Mouse (Mus musculus): ENCODE data around the gene Smarcb1. TPM values are rescaled to one million over a fixed set of nuclear protein-coding genes. Genes with fewer than 3 reads are reported as not detected.
"Not testable (repeated sequence)": the region's sequence is repeated elsewhere in the genome, so short reads cannot be mapped to it uniquely, and the experiment has no call there.

The Smarcb1 gene
- polyA plus RNA-seq, 1 experiment from 2014 or later = 295 TPM

DNA sequence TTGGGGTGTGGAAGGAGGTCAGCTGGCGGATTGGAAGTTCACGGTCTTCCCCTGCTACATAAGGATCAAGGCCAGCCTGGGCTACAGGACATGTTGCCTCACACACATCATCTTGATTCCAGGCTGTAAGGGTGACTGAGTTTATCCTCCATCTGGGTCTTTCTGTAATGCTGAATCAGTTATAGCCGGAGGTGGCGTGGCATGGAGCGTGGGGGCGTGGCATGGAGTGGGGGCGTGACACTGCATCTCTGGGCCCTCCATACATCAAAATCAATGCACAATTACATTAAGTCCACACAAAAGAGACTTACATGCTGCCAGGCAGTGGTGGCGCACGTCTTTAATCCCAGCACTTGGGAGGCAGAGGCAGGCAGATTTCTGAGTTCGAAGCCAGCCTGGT, 41.1 kb downstream of the Smarcb1 start:
- WGBS = 95% methylated on average over 10 of the region's 10 CpGs
- Histone ChIP-seq H3K9ac (ENCODE audit: low read length) (no peak overlapping the region), H3K36me3 (ENCODE audit: control insufficient read depth, insufficient read depth, low read length) (no peaks in the 10 kb centered on the region), H3K4me2 (ENCODE audit: low read depth, low read length, severe bottlenecking) (no peak overlapping the region), H3K4me1 (replicated peaks; ENCODE audit: control insufficient read depth, insufficient read depth, low read length) (peaks cover 10% of the 10 kb centered on the region; the same call in 1 of the 2 replicates), H3K27ac (ENCODE audit: low read depth, low read length) (no peak overlapping the region), H3K27me3 (ENCODE audit: control insufficient read depth, insufficient read depth, low read length) (no peaks in the 10 kb centered on the region), H3K4me3 (ENCODE audit: low read depth, low read length) (no peak overlapping the region), H3K9me3 (ENCODE audit: control insufficient read depth, low read length) (no peaks in the 10 kb centered on the region)
- no peak for DNase-seq (ENCODE audit: low spot score)
- no peak for ATAC-seq (replicated peaks; ENCODE audit: low FRiP score)

DNA sequence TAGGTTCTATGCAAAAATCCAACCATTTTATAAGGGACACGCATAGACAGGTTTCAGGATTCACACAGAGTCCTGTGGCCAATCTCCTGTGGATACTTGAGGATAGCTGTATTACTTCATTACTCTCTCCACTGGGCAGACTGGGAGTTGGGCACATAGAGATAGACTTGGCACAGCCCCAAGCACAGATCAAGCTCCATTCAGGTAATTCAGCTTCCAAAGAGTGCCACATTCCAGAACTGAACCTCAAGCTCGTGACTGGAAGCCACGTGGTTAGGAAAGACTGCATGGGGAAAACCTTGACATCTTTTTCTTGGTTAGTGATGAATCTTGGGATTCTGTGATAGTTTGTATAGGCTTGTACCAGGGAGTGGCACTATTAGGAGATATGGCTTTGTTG, 42.6 kb downstream of the Smarcb1 start:
- Histone ChIP-seq H3K4me2 (ENCODE audit: low read depth, low read length, severe bottlenecking) (no peak overlapping the region), H3K27me3 (ENCODE audit: control insufficient read depth, insufficient read depth, low read length) (no peaks in the 10 kb centered on the region), H3K4me3 (ENCODE audit: low read depth, low read length) (no peak overlapping the region), H3K9me3 (ENCODE audit: control insufficient read depth, low read length) (no peaks in the 10 kb centered on the region), H3K36me3 (ENCODE audit: control insufficient read depth, insufficient read depth, low read length) (no peaks in the 10 kb centered on the region), H3K27ac (ENCODE audit: low read depth, low read length) (no peak overlapping the region), H3K4me1 (replicated peaks; ENCODE audit: control insufficient read depth, insufficient read depth, low read length) (peaks cover 10% of the 10 kb centered on the region; the same call in 1 of the 2 replicates), H3K9ac (ENCODE audit: low read length) (no peak overlapping the region)
- no peak for ATAC-seq (replicated peaks; ENCODE audit: low FRiP score)
- no peak for DNase-seq (ENCODE audit: low spot score)
- 89% methylated on average over 3 of the region's 3 CpGs for WGBS

DNA sequence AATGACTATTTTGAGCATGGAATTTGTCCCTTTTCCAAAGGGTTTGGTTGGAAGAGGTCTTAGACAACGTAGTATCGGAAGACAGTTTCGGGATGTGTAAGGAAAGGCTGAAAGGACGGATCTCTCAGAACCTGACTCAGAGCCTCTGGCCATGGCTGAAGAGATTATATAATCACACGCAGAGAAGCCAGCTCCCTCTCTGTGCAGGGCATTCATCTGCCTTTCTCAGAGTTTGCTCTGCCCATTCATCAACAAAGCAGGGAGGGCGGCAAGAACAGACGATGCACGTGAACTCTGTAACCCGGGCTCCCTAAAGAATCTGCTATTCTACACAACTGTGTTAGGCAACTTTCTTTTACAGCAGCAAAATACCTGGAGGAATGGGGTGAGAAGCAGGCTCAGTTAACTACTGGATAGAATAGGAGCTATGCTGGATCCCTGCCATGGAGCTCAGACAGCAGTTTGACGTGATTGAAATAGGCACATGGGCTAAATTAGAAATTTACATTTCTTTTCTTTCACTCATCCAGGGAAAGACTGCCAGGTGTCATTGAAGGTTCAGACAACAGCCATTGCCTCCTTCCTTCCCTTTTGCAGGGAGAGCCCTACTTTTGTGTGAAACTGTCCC, 47.8 kb downstream of the Smarcb1 start:
- peak overlapping the region; percentile 46 for H3K4me2 ChIP-seq (ENCODE audit: low read depth, low read length, severe bottlenecking)
- peaks cover 6% of the 10 kb centered on the region for H3K4me1 ChIP-seq (replicated peaks; ENCODE audit: control insufficient read depth, insufficient read depth, low read length)
- no peaks in the 10 kb centered on the region for H3K27me3 ChIP-seq (ENCODE audit: control insufficient read depth, insufficient read depth, low read length)
- H3K4me3 ChIP-seq (ENCODE audit: low read depth, low read length) = peak overlapping the region; percentile 18; the same call in 1 of the 2 replicates
- peak overlapping the region; percentile 90 for H3K27ac ChIP-seq (ENCODE audit: low read depth, low read length)
- H3K9me3 ChIP-seq (ENCODE audit: control insufficient read depth, low read length) = no peaks in the 10 kb centered on the region
- H3K36me3 ChIP-seq (ENCODE audit: control insufficient read depth, insufficient read depth, low read length) = no peaks in the 10 kb centered on the region
- 12% methylated on average over 10 of the region's 10 CpGs for WGBS
- H3K9ac ChIP-seq (ENCODE audit: low read length) = peak overlapping the region; percentile 55
- no peak for DNase-seq (ENCODE audit: low spot score)
- ATAC-seq (replicated peaks; ENCODE audit: low FRiP score) = 0 out of 2 replicates have a peak, but pooled peaks have one; percentile 6

DNA sequence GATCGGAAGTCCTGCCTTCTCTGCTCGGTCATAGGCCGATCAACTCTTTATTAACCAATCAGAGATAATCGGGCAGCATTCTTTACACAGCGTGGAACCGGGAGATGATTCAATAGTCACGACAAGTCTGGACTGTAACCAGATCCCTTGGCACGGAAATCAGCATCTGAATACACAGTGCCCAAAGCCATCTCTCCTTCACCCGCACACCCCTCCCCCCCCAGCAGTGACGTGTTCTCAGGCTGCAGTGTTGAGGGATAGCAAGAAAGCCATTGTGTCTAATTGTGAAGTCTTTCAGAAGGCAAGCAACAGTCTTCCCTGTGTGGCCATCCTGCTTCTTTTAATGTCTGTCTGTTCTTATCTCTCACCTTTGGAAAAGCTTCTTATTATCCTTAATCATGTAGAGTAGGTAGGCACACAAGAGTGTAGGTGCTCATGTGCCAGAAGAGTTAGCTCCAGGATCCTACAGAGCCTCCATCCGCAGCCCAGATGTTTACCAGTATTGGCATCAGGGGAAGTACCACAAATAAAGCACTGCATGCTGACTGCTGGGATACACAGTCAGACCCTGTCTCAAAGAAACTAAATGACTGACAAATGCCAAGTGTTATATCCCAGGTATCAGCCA, 48.4 kb downstream of the Smarcb1 start:
- ATAC-seq (replicated peaks; ENCODE audit: low FRiP score) = peak; percentile 99
- H3K4me3 ChIP-seq (ENCODE audit: low read depth, low read length) = peak overlapping the region; percentile 18
- H3K27ac ChIP-seq (ENCODE audit: low read depth, low read length) = peak overlapping the region; percentile 90
- peaks cover 6% of the 10 kb centered on the region for H3K4me1 ChIP-seq (replicated peaks; ENCODE audit: control insufficient read depth, insufficient read depth, low read length)
- H3K9ac ChIP-seq (ENCODE audit: low read length) = peak overlapping the region; percentile 55
- no peaks in the 10 kb centered on the region for H3K9me3 ChIP-seq (ENCODE audit: control insufficient read depth, low read length)
- H3K36me3 ChIP-seq (ENCODE audit: control insufficient read depth, insufficient read depth, low read length) = no peaks in the 10 kb centered on the region
- 2% methylated on average over 11 of the region's 11 CpGs for WGBS
- DNase-seq (ENCODE audit: low spot score) = peak; percentile 93
- no peaks in the 10 kb centered on the region for H3K27me3 ChIP-seq (ENCODE audit: control insufficient read depth, insufficient read depth, low read length)
- H3K4me2 ChIP-seq (ENCODE audit: low read depth, low read length, severe bottlenecking) = peak overlapping the region; percentile 46

DNA sequence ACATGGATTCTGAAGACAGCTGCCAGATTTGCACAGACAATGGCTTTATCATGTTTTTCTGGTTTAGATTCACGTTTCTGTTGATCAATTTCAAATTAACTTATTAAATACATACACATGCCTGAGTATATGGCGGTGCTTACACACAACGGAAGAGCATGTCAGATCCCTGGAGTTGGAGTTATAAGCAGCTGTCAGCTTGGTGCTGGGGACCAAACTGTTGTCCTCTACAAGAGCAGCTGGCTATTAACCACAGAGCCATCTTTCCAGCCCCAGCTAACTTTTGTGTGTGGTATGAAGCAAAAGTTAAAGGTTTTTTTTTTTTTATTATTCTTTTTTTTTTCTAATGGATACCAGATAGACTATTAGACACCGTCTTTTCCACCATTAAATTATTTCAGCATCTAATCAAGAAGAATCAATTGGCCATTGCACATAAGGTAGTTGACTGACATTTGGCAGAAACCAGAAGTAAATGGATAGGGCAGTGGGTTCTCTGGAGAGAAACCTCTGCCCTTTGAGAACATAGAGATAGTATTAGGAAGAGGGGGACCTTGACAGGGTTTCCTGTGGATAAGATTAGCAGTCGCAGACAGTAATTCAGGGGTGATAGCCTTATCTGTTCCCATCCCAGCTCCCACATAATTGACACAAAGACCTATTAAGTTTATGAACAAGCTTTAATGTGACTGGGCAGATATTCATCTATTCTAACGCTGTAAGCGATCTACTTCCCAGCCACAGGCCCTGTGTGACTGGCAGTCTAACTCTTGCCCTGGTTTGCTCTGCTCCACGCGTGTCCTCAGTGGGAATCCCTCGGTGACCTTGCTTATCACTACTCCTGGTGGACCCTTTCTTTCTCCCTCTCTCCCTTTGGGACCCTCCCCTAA, 49.1 kb downstream of the Smarcb1 start:
- Histone ChIP-seq H3K4me2 (ENCODE audit: low read depth, low read length, severe bottlenecking) (peak overlapping the region; percentile 46), H3K36me3 (ENCODE audit: control insufficient read depth, insufficient read depth, low read length) (no peaks in the 10 kb centered on the region), H3K9me3 (ENCODE audit: control insufficient read depth, low read length) (no peaks in the 10 kb centered on the region), H3K9ac (ENCODE audit: low read length) (peak overlapping the region; percentile 35), H3K27ac (ENCODE audit: low read depth, low read length) (peak overlapping the region; percentile 48; the same call in 1 of the 2 replicates), H3K4me1 (replicated peaks; ENCODE audit: control insufficient read depth, insufficient read depth, low read length) (peaks cover 6% of the 10 kb centered on the region), H3K27me3 (ENCODE audit: control insufficient read depth, insufficient read depth, low read length) (no peaks in the 10 kb centered on the region), H3K4me3 (ENCODE audit: low read depth, low read length) (peak overlapping the region; percentile 17)
- no peak for ATAC-seq (replicated peaks; ENCODE audit: low FRiP score)
- WGBS = 37% methylated on average over 10 of the region's 10 CpGs
- no peak for DNase-seq (ENCODE audit: low spot score)

DNA sequence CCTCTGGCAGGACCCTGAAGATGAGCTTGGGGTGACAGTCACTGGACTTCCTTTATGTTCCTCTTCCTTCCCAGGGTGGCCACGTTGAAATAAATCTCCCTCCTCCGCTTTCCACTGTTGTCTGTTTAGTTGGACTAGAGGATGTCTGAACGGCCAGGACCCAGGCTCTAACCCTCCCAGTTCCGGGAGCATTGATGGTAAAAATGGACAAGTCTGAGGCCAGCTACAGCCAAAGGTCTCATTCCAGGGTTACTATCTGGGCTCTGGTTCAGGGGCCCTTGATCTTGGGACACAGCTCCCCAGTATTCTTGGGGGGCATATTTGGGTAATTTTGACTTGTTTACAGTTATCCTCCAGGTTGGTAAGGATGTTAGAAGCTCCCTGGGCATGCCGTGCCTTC, 59.8 kb downstream of the Smarcb1 start:
- ATAC-seq (replicated peaks; ENCODE audit: low FRiP score) = no peak
- H3K4me3 ChIP-seq (ENCODE audit: low read depth, low read length) = no peak overlapping the region
- DNase-seq (ENCODE audit: low spot score) = no peak
- no peaks in the 10 kb centered on the region for H3K27me3 ChIP-seq (ENCODE audit: control insufficient read depth, insufficient read depth, low read length)
- peaks cover 11% of the 10 kb centered on the region for H3K4me1 ChIP-seq (replicated peaks; ENCODE audit: control insufficient read depth, insufficient read depth, low read length)
- no peak overlapping the region for H3K4me2 ChIP-seq (ENCODE audit: low read depth, low read length, severe bottlenecking)
- H3K36me3 ChIP-seq (ENCODE audit: control insufficient read depth, insufficient read depth, low read length) = no peaks in the 10 kb centered on the region; the same call in 1 of the 2 replicates
- no peaks in the 10 kb centered on the region for H3K9me3 ChIP-seq (ENCODE audit: control insufficient read depth, low read length)
- H3K9ac ChIP-seq (ENCODE audit: low read length) = 0 out of 2 replicates have a peak overlapping the region, but pooled peaks have one; percentile 20
- 0 out of 2 replicates have a peak overlapping the region, but pooled peaks have one; percentile 4 for H3K27ac ChIP-seq (ENCODE audit: low read depth, low read length)
- WGBS = 76% methylated on average over 5 of the region's 5 CpGs

DNA sequence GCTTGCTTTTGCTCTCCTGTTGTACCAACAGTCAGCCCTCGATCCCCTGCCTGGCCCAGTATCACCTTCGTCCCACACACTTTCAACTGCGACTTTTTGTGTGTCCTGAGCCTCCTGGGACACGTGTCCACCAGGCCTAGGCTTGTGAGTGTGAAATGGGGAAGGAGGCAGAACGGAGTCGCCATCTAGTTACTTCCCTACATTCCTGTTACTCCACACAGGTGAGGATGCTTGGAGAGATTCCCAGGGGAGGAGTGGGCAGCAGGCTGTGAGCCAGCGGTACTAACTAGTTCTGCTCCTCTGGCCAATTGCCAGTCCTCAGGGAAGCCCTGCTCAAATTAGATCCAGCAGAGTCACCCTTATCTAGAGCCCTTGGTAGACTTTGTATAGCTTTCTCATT, 60.7 kb downstream of the Smarcb1 start:
- H3K4me2 ChIP-seq (ENCODE audit: low read depth, low read length, severe bottlenecking) = 0 out of 2 replicates have a peak overlapping the region, but pooled peaks have one; percentile 78
- H3K4me1 ChIP-seq (replicated peaks; ENCODE audit: control insufficient read depth, insufficient read depth, low read length) = peaks cover 11% of the 10 kb centered on the region
- no peak for ATAC-seq (replicated peaks; ENCODE audit: low FRiP score)
- peak overlapping the region; percentile 93; the same call in 1 of the 2 replicates for H3K9ac ChIP-seq (ENCODE audit: low read length)
- H3K36me3 ChIP-seq (ENCODE audit: control insufficient read depth, insufficient read depth, low read length) = no peaks in the 10 kb centered on the region; the same call in 1 of the 2 replicates
- peak overlapping the region; percentile 42; the same call in 1 of the 2 replicates for H3K27ac ChIP-seq (ENCODE audit: low read depth, low read length)
- H3K9me3 ChIP-seq (ENCODE audit: control insufficient read depth, low read length) = no peaks in the 10 kb centered on the region
- no peak for DNase-seq (ENCODE audit: low spot score)
- WGBS = 29% methylated on average over 7 of the region's 7 CpGs
- no peaks in the 10 kb centered on the region for H3K27me3 ChIP-seq (ENCODE audit: control insufficient read depth, insufficient read depth, low read length)
- no peak overlapping the region; the same call in 1 of the 2 replicates for H3K4me3 ChIP-seq (ENCODE audit: low read depth, low read length)

DNA sequence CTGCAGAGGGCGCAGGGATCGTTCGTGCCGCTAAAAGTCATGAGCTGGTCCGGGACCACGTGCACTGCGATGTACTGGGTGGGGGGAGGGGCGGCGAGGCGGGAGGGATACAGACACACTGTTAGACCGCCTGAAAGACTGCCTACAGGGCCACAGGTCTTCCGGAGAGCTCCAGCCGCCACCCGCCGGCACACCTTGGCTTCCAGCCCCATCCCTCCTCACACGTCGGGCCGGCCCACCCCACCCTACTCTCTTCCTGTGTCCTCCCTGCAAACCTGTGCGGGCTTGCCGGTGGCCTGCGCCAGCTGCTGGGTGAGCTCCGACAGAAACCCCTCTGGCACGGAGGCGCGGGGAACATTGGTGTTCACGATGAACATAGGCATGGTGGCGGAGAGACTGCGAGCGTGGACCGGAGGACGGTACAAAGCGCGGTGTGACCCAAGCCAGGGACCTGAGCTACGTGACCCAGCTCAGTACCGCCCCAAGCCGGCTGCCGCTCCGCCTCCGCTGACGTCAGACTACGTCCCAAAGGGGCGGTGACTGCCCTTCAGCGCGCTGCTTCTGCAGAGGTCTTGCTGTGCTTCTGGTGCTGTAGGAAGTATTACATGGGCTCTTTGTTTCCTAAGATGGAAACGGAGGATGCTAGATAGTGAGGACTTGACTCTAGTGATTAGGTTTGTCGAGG, 61.5 kb downstream of the Smarcb1 start, which contains the start of gene Mif:
Gene Mif, minus strand, starts transcription at position 455 of the 685 bp plus-strand sequence.
- H3K4me2 ChIP-seq (ENCODE audit: low read depth, low read length, severe bottlenecking) = peak within 1 kb of the TSS; percentile 78
- ATAC-seq (replicated peaks; ENCODE audit: low FRiP score) = peak; percentile 97
- H3K27me3 ChIP-seq (ENCODE audit: control insufficient read depth, insufficient read depth, low read length); H3K36me3 ChIP-seq (ENCODE audit: control insufficient read depth, insufficient read depth, low read length); H3K9me3 ChIP-seq (ENCODE audit: control insufficient read depth, low read length): not testable (repeated sequence)
- peak within 1 kb of the TSS; percentile 93 for H3K9ac ChIP-seq (ENCODE audit: low read length)
- peaks cover 11% of the 10 kb centered on the region for H3K4me1 ChIP-seq (replicated peaks; ENCODE audit: control insufficient read depth, insufficient read depth, low read length)
- DNase-seq (ENCODE audit: low spot score) = peak; percentile 97
- peak within 1 kb of the TSS; percentile 79 for H3K27ac ChIP-seq (ENCODE audit: low read depth, low read length)
- peak within 1 kb of the TSS; percentile 68 for H3K4me3 ChIP-seq (ENCODE audit: low read depth, low read length)
- WGBS = 0% methylated on average over 39 of the region's 46 CpGs
